Mouse (Mus musculus) gastrocnemius, postnatal 10 days (tissue): ENCODE data around the gene 1700042G07Rik. TPM values are rescaled to one million over a fixed set of nuclear protein-coding genes. Genes with fewer than 3 reads are reported as not detected.

ENCODE experiments used
- DNase-seq: peaks from one replicate; pipeline ENCODE4 v3.0.0; 2021; ENCODE audit warnings: mixed read lengths
- long read RNA-seq, 2 experiments: library from polyadenylated mRNA; stranded (forward); transcript quantifications; one replicate each; pipeline ENCODE4 v2.0.0; 2021
- total RNA-seq, 2 experiments: library from RNA; stranded (reverse); gene quantifications; 2 replicates each; pipeline ENCODE4 v1.2.3; 2021

Gene 1700042G07Rik
- not detected for total RNA-seq
- long read RNA-seq, experiment 1, result 0 reads
- long read RNA-seq, experiment 2, result 0 reads

DNA sequence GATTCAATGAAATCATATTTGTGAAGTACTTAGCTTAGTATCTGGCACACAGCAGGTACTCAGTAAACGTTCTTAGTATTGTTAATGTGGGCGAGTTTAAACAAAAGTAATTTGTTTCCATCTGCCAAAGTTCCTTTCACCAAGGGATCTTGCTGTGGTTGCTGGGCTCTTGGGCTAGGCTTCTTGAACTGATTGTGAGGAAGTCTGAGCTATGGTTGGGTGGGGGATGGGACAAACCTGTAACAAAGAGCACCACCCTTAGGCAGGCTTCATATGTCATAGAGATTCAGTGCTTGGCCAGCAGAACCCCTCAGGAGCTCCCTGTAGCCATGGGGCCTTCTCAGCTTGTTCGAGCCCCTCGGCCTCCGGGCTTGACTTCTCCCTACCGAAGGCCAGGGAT, at the start of gene 1700042G07Rik, which contains the start of gene Gm49337:
TSS of gene 1700042G07Rik (plus strand) at position 301 of the 400 bp plus-strand sequence.
TSS of gene Gm49337 (plus strand) at position 313 of the 400 bp plus-strand sequence.
- DNase-seq, result no peak

- DNase-seq, result peak; percentile 74
These were observed 49.3 kb upstream of the 1700042G07Rik start, which contains the start of the genes Rad54l and Pomgnt1 for GRCm38 (mm10) chr4:116123602-116124519. Gene Rad54l (minus strand): TSS chr4:116123690. Gene Pomgnt1 (plus strand): TSS chr4:116123840.

DNA sequence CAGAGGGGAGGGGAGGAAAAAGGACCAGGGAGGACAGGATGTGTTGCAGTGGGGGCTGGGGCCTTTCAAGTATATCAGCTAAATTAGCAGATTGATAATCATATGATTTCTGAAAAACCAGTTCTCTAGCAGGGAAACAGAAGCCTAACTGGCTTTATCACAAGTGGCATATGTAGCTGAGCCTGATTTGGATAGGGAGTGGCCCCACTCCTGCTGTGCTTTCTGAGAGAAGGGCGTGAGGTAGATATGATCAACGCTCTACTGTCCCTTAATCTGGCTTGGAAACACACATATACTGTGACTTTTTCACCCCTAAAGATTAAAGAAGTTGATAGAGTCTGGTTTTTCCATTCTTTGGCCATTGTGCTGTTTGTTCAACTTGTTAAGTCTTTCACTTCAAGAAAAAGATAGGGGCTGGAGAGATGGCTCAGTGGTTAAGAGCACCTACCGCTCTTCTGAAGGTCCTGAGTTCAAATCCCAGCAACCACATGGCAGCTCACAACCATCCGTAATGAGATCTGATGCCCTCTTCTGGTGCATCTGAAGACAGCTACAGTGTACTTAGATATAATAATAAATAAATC, 47.3 kb upstream of the 1700042G07Rik start:
- DNase-seq, result no peak

GRCm38 (mm10) chr4:116127956-116128355, 45.2 kb upstream of the 1700042G07Rik start:
- DNase-seq, result no peak

GRCm38 (mm10) chr4:116133126-116133525, 40.0 kb upstream of the 1700042G07Rik start:
- no peak for DNase-seq

- DNase-seq, result no peak
These were observed 38.2 kb upstream of the 1700042G07Rik start for GRCm38 (mm10) chr4:116134990-116135389.

- no peak for DNase-seq
These were observed 35.7 kb upstream of the 1700042G07Rik start for GRCm38 (mm10) chr4:116137421-116137996.

DNA sequence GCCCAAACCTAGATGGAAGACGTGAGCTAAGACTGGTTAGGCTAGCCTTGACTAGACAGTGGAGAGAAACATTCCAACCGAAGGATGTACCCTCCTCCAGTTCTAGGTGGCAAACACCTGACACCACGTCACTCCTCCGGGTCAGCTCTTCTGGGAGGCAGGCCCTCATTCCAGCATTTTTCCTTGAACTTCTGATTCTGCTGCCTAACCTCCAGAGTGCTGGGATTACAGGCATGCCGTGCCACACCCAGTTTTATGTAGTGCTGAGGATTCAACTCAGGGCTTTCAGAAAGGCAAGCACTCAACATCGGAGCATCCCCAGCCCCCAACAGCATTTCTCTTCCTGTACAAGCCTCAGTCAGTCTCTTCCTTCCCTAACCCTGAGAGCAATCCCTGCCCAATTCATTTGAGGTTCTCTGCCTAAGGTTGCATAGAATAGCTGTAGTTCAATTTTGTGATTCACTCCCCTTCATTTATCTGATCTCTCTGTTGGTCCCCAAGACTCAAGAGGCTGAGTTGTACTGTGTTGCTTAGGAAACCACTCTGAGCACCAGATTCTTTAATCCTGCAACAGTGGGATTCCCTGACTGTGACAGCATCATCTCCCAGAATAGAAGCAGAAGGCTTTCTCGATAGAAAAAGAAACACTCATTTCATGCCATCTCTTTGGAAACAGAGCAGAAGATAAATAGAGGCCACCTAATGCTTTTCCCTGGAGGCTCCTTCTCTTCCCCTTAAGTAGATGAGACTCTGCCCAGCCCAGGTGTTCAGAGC, 32.2 kb upstream of the 1700042G07Rik start:
- no peak for DNase-seq

- DNase-seq, result no peak
These were observed 31.4 kb upstream of the 1700042G07Rik start for GRCm38 (mm10) chr4:116141736-116142135.

DNA sequence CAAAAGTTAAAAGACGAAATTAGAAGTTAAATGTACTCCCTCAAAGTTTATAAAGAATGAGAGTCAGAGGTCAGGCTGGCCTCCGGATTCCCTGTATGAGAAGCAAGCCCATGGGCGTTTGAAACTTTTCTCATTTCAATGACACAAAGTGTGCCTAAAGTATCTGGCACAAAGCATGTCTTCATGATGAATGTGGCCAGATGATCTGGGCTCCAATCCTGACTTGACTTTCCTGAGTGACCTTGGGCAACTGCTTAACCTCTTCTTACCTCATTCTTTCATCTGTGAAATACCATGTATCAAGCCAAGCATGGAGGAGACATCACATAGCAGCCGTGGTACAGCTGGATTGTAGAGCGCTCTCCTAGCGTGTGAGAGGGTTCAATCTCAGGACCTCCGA, 30.9 kb upstream of the 1700042G07Rik start:
- DNase-seq, result no peak

- DNase-seq, result peak; percentile 21
These were observed 29.8 kb upstream of the 1700042G07Rik start for GRCm38 (mm10) chr4:116143317-116143811.

DNA sequence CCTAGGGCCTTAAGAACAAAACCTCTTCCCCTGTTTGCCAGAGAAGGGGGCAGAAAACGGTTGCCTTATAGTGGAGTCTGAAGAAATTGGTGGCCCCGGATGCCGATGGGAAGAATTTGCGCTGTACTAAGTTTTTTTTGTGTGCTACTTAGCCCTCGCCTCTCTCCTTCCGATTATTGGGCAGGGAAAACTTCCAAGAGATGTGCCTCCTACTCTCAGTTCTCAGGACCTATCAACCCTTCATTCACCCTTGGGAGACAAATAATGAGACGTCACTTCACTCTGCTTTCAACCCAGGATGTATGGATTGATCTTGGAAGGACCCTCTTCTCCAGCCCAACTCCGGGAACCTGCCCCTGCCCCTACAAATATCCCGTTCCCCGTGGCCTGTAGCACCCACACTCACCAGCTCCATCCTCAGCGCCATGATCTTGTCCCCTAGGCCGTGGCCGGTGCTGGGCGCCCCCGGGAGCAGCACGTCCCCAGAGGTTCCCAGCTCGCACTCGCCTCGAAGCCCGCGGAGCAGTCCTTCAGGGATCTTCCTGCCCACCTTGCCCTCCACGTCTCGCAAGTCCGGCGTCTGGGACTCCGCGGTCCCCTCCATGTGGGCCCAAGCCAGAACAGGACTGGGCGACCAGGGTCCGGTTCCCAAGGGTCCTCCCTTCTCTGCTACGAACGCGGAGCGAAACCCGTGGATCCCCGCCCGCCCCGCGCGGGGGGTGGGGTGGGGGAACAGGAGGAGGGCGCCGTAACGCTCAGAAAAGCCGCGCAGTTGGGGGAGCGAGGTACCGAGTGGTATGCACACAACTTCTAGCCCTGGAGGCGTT, 29.1 kb upstream of the 1700042G07Rik start:
- DNase-seq, result peak; percentile 70

DNA sequence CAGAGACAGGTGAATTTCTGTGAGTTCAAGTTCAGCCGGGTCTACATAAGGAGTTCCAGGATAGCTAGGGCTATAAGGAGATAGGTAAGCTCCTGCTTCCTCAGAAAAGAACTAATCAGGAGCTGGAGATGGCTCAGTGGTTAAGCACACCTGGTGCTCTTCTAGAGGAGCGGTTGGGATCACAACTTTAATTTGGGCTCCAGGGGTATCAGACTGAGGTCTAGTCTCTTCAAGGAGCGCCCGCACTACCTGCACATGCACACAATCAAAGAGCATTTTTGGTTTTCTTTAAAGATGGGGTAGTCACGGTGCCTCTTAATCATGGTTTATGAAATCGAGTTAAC, 23.4 kb upstream of the 1700042G07Rik start:
- DNase-seq, result no peak

DNA sequence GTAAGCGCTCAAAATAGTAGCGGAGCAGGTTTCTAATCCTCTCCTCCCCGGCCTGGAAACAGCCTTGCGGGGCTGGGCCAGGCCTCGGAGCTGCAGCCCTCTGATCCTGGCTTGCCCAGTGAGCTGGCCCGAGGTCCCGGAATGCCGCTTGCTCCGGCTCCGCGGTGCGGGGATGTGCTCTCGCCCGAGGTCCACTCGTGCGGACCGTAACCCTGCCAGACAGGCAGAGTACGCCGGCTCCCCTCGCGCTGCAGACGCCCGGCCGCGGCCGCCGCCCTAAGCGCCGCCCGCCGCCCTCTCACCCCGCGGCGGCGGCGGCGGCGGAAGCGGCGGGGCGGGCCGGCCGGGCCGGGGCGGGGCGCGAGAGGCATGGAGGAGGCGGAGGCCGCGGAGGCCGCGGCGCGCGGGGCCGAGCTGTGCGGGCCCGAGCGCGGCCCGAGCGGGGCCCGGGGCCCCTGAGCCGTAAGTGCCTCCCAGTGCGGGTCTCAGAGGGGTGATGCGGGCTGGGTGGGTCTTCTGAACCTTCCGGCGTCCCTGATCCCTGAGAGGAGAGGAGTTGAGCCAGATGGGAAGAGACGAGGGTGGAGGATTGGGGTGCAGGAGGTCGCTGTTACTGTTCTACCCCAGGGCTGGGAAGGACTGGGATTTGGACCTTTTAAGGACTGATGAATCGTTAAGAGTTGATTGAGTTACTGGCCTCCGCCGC, 22.9 kb upstream of the 1700042G07Rik start:
- DNase-seq, result peak; percentile 80

GRCm38 (mm10) chr4:116150862-116151221, 22.3 kb upstream of the 1700042G07Rik start:
- no peak for DNase-seq

GRCm38 (mm10) chr4:116151238-116151637, 21.9 kb upstream of the 1700042G07Rik start, which contains the start of gene Lurap1:
Gene Lurap1 (minus strand): TSS chr4:116151338.
- DNase-seq, result no peak

DNA sequence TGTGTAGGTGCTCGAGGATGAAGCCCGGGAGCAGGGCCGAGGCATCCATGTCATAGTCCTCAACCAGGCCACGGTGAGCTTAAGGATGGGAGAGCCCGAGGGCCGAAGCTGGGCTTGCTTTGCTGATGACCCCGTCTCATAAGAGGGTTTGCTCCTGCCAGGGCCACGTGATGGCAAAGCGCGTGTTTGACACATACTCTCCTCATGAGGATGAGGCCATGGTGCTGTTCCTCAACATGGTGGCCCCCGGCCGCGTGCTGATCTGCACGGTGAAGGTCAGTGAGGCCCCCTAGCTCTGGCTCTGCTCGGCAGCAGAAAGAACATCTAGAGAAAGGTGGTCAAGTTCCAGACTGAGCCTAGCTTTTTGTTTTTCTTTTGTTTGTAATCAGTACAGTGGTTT, 20.5 kb upstream of the 1700042G07Rik start:
- DNase-seq, result no peak

GRCm38 (mm10) chr4:116157882-116158281, 15.3 kb upstream of the 1700042G07Rik start:
- DNase-seq, result no peak

- DNase-seq, result no peak
These were observed 13.3 kb upstream of the 1700042G07Rik start for GRCm38 (mm10) chr4:116159912-116160311.

DNA sequence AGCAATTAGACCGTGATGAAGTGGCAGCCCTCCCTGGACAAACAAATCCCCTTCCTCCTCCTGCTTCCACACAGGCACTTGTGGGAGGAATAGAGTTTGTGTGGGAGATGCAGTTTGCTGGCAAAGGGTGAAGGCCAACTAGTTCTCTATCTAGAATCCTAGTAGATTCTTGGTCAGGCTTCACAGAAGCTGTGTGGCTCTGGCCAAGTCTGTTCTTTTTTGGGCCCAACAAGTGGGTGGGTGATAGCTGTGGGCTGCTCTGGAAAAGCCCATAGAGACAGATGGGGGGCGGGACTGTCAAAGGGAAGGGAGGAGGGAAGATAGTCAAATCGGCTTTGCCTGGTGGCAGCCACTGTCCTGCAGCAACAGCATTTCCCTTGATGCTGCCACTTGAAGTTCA, 12.4 kb upstream of the 1700042G07Rik start:
- no peak for DNase-seq
